Mouse (Mus musculus) kidney, embryonic 15.5 days (tissue): ENCODE measurements around the gene 4632433K11Rik. TPM values are rescaled to one million over a fixed set of nuclear protein-coding genes. Genes with fewer than 3 reads are reported as not detected.

Experiments used
- ATAC-seq: fragments of 200-750 bp; cut with Nextera tagmentation; replicated peaks from 2 replicates; pipeline ENCODE4 v1.8.0; 2017; ENCODE audit warnings: moderate TSS enrichment; ENCODE audit not compliant: low FRiP score
- H3K27ac ChIP-seq: fragments of 300-500 bp; sonication (generic); 2 replicates; pipeline ENCODE4 v1.5.1; 2015; ENCODE audit warnings: mild to moderate bottlenecking, inconsistent platforms
- H3K27me3 ChIP-seq: fragments of 300-500 bp; sonication (generic); 2 replicates; pipeline ENCODE4 v1.6.1; 2015; ENCODE audit warnings: inconsistent platforms
- H3K36me3 ChIP-seq: fragments of 300-500 bp; sonication (generic); 2 replicates; pipeline ENCODE4 v1.6.1; 2015; ENCODE audit warnings: inconsistent platforms
- H3K4me1 ChIP-seq: fragments of 300-500 bp; sonication (generic); 2 replicates; pipeline ENCODE4 v1.6.1; 2015; ENCODE audit warnings: inconsistent platforms
- H3K4me2 ChIP-seq: fragments of 300-500 bp; sonication (generic); 2 replicates; pipeline ENCODE4 v1.6.1; 2015; ENCODE audit warnings: moderate library complexity, mild to moderate bottlenecking, inconsistent platforms
- H3K4me3 ChIP-seq: fragments of 300-500 bp; sonication (generic); replicated peaks from 2 replicates; pipeline ENCODE4 v1.5.1; 2015; ENCODE audit warnings: mild to moderate bottlenecking, inconsistent platforms
- H3K9ac ChIP-seq: fragments of 300-500 bp; sonication (generic); 2 replicates; pipeline ENCODE4 v1.6.1; 2015; ENCODE audit warnings: mild to moderate bottlenecking, inconsistent platforms
- H3K9me3 ChIP-seq: fragments of 300-500 bp; sonication (generic); replicated peaks from 2 replicates; pipeline ENCODE4 v1.6.1; 2016; ENCODE audit warnings: inconsistent platforms
- WGBS: fragments of 180-500 bp; shearing (Covaris S2); methylation state at CpG from one replicate; pipeline ENCODE4 v1.1.7; 2015; ENCODE audit warnings: mixed read lengths; 5-methylcytosine and 5-hydroxymethylcytosine counted together
- polyA plus RNA-seq: library from polyadenylated mRNA; unstranded; fragments of >200 nt; fragmentation: Nextera tagmentation; extraction: Ambion mirVana; gene quantifications from 2 replicates; pipeline ENCODE4 v1.2.1, GENCODE M21; 2015

The 4632433K11Rik gene
- polyA plus RNA-seq, 1 experiment from 2014 or later: not detected

DNA sequence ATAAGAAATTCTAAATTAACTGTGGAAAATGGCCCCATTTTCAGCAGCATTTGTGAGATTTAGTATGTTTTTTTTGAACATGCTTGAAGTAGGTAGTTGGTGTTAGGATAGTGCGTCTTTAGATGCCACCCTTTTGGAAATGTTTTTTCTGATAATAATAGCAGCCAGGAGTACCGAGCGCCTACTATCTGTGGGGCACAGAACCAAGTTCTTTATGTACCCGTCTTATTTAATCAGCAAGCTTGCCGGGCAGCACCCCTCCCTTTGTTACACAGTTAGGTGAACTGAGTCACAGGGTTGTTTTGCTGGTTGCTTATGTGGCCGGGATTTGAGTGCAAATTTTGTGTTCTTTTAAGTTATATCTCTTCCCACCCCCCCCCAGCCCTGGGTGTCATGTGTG lies 47.3 kb downstream of the 4632433K11Rik start:
- peaks cover 24% of the 10 kb centered on the region for H3K4me1 ChIP-seq
- H3K27ac ChIP-seq: 0 out of 2 replicates have a peak overlapping the region, but pooled peaks have one; percentile 96
- WGBS: 67% methylated on average over 6 of the region's 6 CpGs
- H3K36me3 ChIP-seq: peaks cover 70% of the 10 kb centered on the region
- peak overlapping the region; percentile 98 for H3K9ac ChIP-seq
- peak overlapping the region; percentile 76 for H3K4me2 ChIP-seq
- no peak for ATAC-seq
- H3K9me3 ChIP-seq: no peaks in the 10 kb centered on the region
- H3K4me3 ChIP-seq: peak overlapping the region; percentile 99
- H3K27me3 ChIP-seq: no peaks in the 10 kb centered on the region

DNA sequence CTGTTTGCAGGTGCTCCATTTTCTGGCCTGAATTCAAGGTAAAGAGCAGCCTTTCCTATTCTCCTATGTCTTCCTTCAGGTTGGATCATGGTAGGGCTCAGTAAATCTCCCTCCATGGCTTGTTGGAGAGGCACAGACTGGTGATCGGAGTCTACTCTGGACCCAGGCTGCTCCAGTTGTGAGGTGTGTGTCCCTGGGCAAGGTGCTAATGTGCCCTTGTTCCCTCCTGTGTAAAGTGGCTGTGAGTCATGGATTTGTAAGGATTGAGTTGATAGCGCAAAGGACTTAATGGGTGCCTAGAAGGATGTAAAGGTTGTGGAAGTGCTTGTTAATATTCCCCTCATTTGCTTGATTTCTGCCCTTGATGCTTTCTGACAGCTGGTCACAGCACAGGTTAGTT lies 48.0 kb downstream of the 4632433K11Rik start:
- Histone ChIP-seq H3K4me1 (peaks cover 26% of the 10 kb centered on the region), H3K36me3 (peaks cover 67% of the 10 kb centered on the region), H3K9ac (no peak overlapping the region), H3K27me3 (no peaks in the 10 kb centered on the region), H3K4me2 (peak overlapping the region; percentile 76; the same call in 1 of the 2 replicates), H3K9me3 (no peaks in the 10 kb centered on the region), H3K27ac (no peak overlapping the region), H3K4me3 (no peak overlapping the region)
- ATAC-seq: no peak
- 96% methylated on average over 2 of the region's 2 CpGs for WGBS

- H3K27ac ChIP-seq: no peak overlapping the region
- no peak overlapping the region for H3K4me3 ChIP-seq
- no peak overlapping the region for H3K9ac ChIP-seq
- H3K27me3 ChIP-seq: no peaks in the 10 kb centered on the region
- peaks cover 30% of the 10 kb centered on the region for H3K4me1 ChIP-seq
- 88% methylated on average over 18 of the region's 18 CpGs for WGBS
- no peaks in the 10 kb centered on the region for H3K9me3 ChIP-seq
- H3K4me2 ChIP-seq: no peak overlapping the region
- no peak for ATAC-seq
- peaks cover 61% of the 10 kb centered on the region for H3K36me3 ChIP-seq
These were observed 49.6 kb downstream of the 4632433K11Rik start for GRCm38 (mm10) chr7:5083325-5084105.

Other genes starting within 250 kb of the 4632433K11Rik start
- gene Tmem238, start 244.5 kb upstream of the 4632433K11Rik start, polyA plus RNA-seq: 12.9 and 14.1 TPM in 2 replicates
- gene Rpl28, start 241.2 kb upstream of the 4632433K11Rik start, polyA plus RNA-seq: 391 and 408 TPM in 2 replicates
- gene Ube2s, start 221.5 kb upstream of the 4632433K11Rik start, polyA plus RNA-seq: 384 and 386 TPM in 2 replicates
- gene Shisa7, start 189.4 kb upstream of the 4632433K11Rik start, polyA plus RNA-seq: 0.84 and 0.96 TPM in 2 replicates
- 6.1 and 7.2 TPM in 2 replicates for gene Isoc2b, start 163.9 kb upstream of the 4632433K11Rik start, polyA plus RNA-seq
- 0.93 and 1.2 TPM in 2 replicates for gene Isoc2a, start 157.0 kb upstream of the 4632433K11Rik start, polyA plus RNA-seq
- gene Gm36210, start 127.6 kb upstream of the 4632433K11Rik start, polyA plus RNA-seq: not detected in 2 replicates
- 4.0 and 4.1 TPM in 2 replicates for gene Zfp628, start 118.9 kb upstream of the 4632433K11Rik start, polyA plus RNA-seq
- 4.2 and 5.3 TPM in 2 replicates for gene Nat14, start 112.1 kb upstream of the 4632433K11Rik start, polyA plus RNA-seq
- 1.9 and 2.7 TPM in 2 replicates for gene Ssc5d, start 108.3 kb upstream of the 4632433K11Rik start, polyA plus RNA-seq
- 0.19 and 0.27 TPM in 2 replicates for gene Sbk2, start 69.7 kb upstream of the 4632433K11Rik start, polyA plus RNA-seq
- not detected in 2 replicates for gene Sbk3, start 63.0 kb upstream of the 4632433K11Rik start, polyA plus RNA-seq
- gene Zfp579, start 38.0 kb upstream of the 4632433K11Rik start, polyA plus RNA-seq: 36.7 and 39.9 TPM in 2 replicates
- gene Zfp524, start 19.7 kb upstream of the 4632433K11Rik start, polyA plus RNA-seq: 10.4 and 12.7 TPM in 2 replicates
- 46.5 and 53.1 TPM in 2 replicates for gene Fiz1, start 19.4 kb upstream of the 4632433K11Rik start, polyA plus RNA-seq
- 1.6 and 2.5 TPM in 2 replicates for gene Gm44973, start 18.6 kb upstream of the 4632433K11Rik start, polyA plus RNA-seq
- gene Zfp865, start 13.7 kb upstream of the 4632433K11Rik start, polyA plus RNA-seq: 7.2 and 7.6 TPM in 2 replicates
- 24.9 and 27.0 TPM in 2 replicates for gene Ccdc106, start 13.6 kb upstream of the 4632433K11Rik start, polyA plus RNA-seq
- gene Zfp784, start 4.3 kb downstream of the 4632433K11Rik start, polyA plus RNA-seq: 6.3 and 6.4 TPM in 2 replicates
- 36.2 and 41.0 TPM in 2 replicates for gene Zfp580, start 17.4 kb downstream of the 4632433K11Rik start, polyA plus RNA-seq
- gene U2af2, start 28.0 kb downstream of the 4632433K11Rik start, polyA plus RNA-seq: 145 and 152 TPM in 2 replicates
- gene Epn1, start 46.1 kb downstream of the 4632433K11Rik start, polyA plus RNA-seq: 55.5 and 62.2 TPM in 2 replicates
- not detected in 2 replicates for gene Rfpl4, start 82.8 kb downstream of the 4632433K11Rik start, polyA plus RNA-seq
- gene Rasl2-9, start 91.8 kb downstream of the 4632433K11Rik start, polyA plus RNA-seq: 0.54 TPM in 1 of 2 replicates, not detected in the other
- not detected in 2 replicates for gene Vmn1r55, start 115.6 kb downstream of the 4632433K11Rik start, polyA plus RNA-seq
- not detected in 2 replicates for gene Vmn1r56, start 162.6 kb downstream of the 4632433K11Rik start, polyA plus RNA-seq
- gene Vmn1r57, start 184.4 kb downstream of the 4632433K11Rik start, polyA plus RNA-seq: not detected in 2 replicates